Mouse (Mus musculus): ENCODE results near the gene Gadd45g.
A peak's percentile ranks its signal among the peaks of the same experiment; 100 is the strongest.

Gadd45g gene

DNA sequence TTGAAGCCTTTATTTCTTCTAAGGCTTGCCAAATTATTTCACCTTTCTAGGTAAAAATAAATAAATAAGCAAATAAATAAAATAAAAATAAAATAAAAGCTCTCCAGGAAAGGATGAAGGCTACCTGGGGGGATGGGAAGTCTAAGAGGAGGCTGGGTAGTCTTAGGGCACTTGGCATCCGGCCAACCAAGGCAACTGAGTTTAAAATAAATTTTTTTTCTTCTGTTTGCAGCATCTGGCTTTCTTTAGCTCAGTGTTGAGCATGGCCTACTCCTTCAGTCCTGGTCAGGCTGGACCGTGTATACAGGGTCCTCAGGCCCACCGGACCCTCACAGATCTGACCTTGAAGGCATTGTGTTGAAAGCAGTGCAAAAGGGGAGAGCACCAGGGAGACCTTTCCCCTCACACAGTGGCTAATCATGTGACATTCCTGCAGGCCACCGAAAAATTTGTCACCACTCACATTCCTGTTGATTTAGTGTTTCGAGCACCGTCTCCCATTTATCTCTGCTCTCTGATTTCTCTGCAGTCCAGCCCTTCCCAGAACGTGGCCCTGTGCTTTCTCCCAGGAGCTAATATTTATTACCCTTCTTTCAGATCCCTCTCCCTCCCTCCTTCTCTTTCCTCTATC, 6.2 kb downstream of the Gadd45g start:
- DNase-seq (ENCODE audit: low spot score in 2 of 2), result no peak

DNA sequence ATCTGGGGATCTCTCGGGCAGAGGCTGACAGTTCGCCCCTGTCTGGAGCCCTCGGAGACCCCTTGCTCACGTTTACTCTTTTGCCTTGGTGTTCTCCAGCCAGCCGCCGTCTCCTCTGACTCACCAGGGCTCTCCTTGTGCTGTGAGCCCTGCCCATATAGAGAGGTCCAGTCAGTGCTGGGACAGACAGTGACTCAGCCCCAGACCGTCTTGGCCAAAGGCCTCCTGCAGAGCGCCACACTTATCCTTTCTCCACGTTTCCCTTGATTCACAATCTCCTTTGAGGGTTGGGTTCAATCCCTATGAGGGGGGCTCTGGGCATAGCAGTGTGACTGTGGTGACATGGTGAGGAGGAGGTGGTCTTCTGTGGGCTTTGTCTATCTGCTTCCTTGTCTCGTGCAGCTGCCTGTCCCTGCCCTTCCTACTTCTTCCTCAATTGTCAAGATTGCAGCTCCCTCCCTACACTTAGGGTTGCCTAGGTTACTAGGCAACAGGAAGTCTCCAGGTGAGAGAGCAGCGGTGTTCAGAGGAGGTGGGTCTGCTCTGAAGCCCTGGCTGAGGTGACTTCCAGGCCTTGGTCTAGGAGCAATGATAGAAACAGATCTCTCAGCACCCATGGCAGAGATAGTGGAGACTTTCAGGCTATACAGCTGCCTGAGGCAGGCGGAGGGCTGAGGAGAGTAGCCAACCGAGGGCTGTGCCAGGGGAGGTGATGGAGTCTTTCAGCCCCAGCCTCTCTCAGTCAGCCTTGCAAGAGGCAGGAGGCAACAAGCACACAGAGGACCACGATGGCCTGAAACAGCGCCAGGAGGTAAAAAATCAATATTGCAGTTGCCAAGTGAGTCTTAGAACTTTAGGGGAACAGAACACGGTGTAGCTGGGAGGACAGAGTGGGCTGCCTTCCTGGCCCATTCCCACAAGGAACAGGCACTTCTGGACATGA, 7.1 kb downstream of the Gadd45g start:
- no peak for DNase-seq (ENCODE audit: low spot score in 2 of 2)

GRCm38 (mm10) chr13:51855584-51855983, 9.1 kb downstream of the Gadd45g start:
- no peak for DNase-seq (ENCODE audit: low spot score in 2 of 2)

- no peak for DNase-seq (ENCODE audit: low spot score in 2 of 2)
Observed at GRCm38 (mm10) chr13:51857156-51857555, 10.7 kb downstream of the Gadd45g start.

DNA sequence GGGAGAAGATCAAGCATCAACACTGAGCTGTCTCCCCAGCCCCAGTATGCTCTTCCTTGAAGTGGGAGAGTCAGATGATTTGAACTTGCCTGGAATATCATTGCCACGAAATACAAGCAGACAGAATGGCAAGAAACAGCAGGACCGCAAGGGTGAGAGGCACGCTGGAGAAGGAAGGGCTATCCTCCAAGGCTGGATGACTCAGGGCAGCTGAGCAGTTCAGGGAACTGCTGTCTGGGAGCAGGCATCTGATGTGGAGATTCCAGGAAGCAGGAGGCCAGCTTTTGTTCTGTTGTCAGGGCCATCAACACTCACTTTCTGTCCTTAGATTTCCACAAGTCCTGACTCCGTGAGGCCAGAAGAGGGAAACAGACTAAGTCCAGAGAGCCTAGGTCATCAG, 12.0 kb downstream of the Gadd45g start:
- DNase-seq (ENCODE audit: low spot score in 2 of 2), result no peak

DNA sequence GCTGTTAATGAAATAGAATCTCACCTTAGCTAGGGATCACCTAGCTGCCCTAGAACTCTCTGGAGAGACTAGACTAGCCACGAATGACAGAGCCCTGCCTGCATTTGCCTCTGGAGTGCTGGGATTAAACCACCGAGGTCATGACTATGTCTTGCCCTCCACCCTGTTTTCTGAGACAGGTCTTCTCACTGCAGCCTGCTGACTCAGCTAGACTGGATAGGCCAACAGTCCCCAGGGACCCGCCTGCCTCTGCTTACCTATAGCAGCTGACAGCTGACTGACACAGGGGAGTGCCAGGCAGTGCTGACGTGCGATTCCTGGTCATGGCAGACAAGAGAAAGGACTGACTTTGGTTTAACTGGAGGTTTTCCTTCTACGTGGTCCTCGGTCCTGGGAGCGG, 12.7 kb downstream of the Gadd45g start:
- DNase-seq (ENCODE audit: low spot score in 2 of 2), result no peak

GRCm38 (mm10) chr13:51859798-51860197, 13.3 kb downstream of the Gadd45g start:
- DNase-seq (ENCODE audit: low spot score in 2 of 2), result no peak

GRCm38 (mm10) chr13:51862750-51863149, 16.3 kb downstream of the Gadd45g start:
- no peak for DNase-seq (ENCODE audit: low spot score in 2 of 2)

GRCm38 (mm10) chr13:51866151-51866659, 19.7 kb downstream of the Gadd45g start:
- no peak for DNase-seq (ENCODE audit: low spot score in 2 of 2)

DNA sequence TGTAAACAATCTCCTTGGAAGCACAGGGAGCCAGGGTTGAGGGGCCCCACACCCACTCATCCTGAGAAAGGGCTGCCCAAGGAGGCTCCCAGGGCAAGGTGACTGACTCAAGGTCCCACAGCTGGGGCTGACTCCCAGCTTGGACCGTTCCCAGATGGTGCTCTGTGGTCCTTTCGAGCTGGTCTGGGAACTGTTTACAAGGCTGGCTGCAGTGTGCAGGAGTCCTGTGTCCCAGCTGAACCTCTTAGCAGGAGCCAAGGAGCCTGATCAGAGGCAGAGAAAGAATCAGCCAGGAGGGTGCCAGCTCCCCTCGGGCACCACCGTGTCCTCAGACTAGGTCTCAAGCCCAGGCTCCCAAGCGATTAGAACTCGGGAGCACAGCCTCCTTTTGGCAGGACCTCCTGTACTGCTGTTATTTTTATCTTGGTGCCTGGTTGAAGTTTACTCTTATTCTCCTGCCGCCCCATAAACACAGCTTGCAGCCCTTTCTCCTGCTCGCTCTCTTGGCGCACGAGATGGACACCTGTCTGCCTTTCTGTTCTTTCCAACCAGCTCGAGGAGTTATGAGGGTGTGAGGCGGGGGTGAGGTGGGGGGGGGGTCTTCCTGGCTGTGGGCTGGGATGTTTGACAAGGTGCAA, 22.1 kb downstream of the Gadd45g start:
- DNase-seq (ENCODE audit: low spot score in 2 of 2), result peak; percentile 62 to 68

DNA sequence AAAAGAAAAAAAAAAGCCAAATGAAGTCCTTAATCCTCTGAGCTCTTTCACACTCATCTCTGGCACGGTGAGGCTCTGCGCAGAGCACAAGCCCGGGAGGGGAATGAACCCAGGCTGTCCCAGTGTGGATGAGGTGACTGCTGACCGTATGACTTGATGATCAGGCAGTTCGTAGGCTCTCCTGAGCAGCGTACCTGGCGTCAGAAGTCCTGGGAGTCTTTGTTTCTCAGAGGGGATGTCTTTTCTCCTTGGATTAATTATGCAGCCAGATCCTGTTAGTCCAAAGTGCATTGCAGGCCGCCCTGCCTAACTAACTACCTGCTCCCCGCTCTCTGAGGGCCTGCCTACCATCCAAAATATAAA, 22.6 kb downstream of the Gadd45g start:
- no peak for DNase-seq (ENCODE audit: low spot score in 2 of 2)

DNA sequence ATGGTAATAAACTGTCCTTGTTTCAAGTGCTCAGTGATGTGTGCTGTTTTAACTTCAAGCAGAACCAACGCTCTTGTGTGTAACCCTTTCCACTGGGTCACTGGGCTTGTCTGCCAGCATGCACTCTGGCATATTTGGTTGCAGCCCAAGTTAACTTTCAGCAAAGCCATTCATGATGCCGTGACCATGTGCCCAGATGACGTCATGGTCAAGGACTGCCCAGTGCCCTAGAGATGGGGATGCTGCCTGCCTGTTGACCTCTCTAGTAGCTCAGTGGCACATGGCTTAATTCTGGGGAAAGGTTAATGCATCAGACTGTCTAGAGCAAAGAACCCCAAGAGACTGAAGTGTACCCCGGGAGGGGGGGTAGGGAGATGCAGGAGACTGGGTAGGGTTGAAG, 24.7 kb downstream of the Gadd45g start:
- DNase-seq (ENCODE audit: low spot score in 2 of 2), result no peak

- DNase-seq (ENCODE audit: low spot score in 2 of 2), result no peak
Observed at GRCm38 (mm10) chr13:51872252-51872962, 25.9 kb downstream of the Gadd45g start.

- DNase-seq (ENCODE audit: low spot score in 2 of 2), result no peak
Observed at GRCm38 (mm10) chr13:51872963-51873514, 26.6 kb downstream of the Gadd45g start.

- DNase-seq (ENCODE audit: low spot score in 2 of 2), result no peak
Observed at GRCm38 (mm10) chr13:51873786-51874185, 27.3 kb downstream of the Gadd45g start.

DNA sequence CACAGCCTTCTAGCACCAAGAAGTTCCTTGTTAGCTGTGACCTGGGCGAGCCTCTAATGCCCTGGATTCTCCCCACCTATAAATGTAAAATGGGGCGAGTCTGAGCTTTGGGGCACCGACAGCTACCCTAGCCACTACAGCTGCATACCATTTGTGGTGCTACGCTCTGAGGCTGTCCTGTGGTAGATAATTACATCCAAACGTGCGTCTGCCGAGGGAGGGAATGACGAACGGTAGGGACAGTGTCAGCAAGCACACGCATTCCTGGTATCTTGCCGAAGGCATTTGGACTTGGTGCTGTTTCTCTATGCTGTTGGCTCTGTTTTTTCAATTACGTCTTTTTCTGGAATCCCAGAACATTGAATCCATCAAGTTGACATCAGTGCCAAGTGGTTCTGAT, 29.7 kb downstream of the Gadd45g start:
- no peak for DNase-seq (ENCODE audit: low spot score in 2 of 2)

DNA sequence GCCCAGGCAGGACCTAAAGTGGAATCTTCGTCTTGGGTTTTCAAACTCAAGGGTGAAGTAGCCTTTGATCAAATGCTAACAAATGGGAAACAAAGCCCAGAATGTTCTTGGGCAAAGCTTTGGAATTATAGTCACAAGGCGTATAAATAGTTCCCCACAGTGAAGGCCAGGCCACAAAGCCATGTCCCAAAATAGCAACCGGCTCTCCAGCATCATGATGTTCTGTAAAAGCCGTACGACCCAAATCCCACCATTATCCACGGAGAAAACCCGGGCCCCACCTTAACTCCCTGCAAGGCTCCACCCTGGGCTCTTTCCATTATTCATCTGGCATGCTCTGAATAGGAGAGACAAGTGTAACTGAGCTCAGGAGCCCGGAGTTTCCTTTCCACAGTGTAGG, 32.3 kb downstream of the Gadd45g start:
- no peak for DNase-seq (ENCODE audit: low spot score in 2 of 2)

- DNase-seq (ENCODE audit: low spot score in 2 of 2), result no peak
Observed at GRCm38 (mm10) chr13:51879571-51879970, 33.1 kb downstream of the Gadd45g start.

GRCm38 (mm10) chr13:51880019-51880418, 33.5 kb downstream of the Gadd45g start:
- no peak for DNase-seq (ENCODE audit: low spot score in 2 of 2)

GRCm38 (mm10) chr13:51881271-51882128, 35.0 kb downstream of the Gadd45g start:
- DNase-seq (ENCODE audit: low spot score in 2 of 2), result no peak

DNA sequence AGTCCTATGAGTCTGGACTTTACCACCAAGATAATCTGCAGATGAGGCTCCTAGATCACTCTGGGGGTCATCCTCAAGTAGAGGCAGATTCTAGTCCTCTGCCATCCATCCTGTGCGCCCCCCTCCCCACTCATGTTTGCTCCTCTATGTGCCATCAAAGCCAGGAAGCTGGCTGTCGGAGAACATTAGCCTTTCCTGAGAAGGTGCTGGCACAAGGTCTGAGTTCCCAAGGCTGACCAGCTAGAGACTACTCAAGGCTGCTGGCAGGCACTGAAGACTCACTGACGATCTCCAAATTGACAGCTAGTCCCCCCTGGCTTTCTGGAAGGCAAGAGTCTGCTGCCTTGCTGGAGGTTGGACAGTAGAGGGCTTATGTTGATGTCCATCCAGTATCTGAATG, 35.7 kb downstream of the Gadd45g start:
- DNase-seq (ENCODE audit: low spot score in 2 of 2), result no peak

Measured in right cerebral cortex, postnatal 10 days (tissue).